Mouse (Mus musculus) ES-Bruce4 (cell line): Measurements from ENCODE around the gene Agap1.
A peak's percentile ranks its signal among the peaks of the same experiment; 100 is the strongest.

ENCODE experiments used
- CTCF ChIP-seq: IDR thresholded peaks from one replicate; pipeline ENCODE4 v1.8.1; 2011; ENCODE audit warnings: low read depth, low read length
- POLR2A ChIP-seq: IDR thresholded peaks from one replicate; pipeline ENCODE4 v1.8.1; 2011; ENCODE audit warnings: low read length; ENCODE audit not compliant: insufficient read depth

GRCm38 (mm10) chr1:89757545-89757944 lies 302.9 kb downstream of the Agap1 start:
- TF ChIP-seq CTCF (peak; percentile 67), POLR2A (no peak)
